Mouse (Mus musculus) forebrain, embryonic 14.5 days (tissue): ENCODE results near the gene Bri3bp. TPM values are rescaled to one million over a fixed set of nuclear protein-coding genes. Genes with fewer than 3 reads are reported as not detected.

Experiments
- ATAC-seq: fragments of 200-750 bp; cut with Nextera tagmentation; 2 replicates; pipeline ENCODE4 v1.8.0; 2017; ENCODE audit warnings: mild to moderate bottlenecking, moderate library complexity
- DNase-seq: peaks from one replicate; pipeline ENCODE4 v3.0.0-alpha.2; 2015; ENCODE audit warnings: low spot score
- H3K27ac ChIP-seq: fragments of 300-500 bp; sonication (generic); 2 replicates; pipeline ENCODE4 v1.5.1; 2014; ENCODE audit warnings: low read depth, mild to moderate bottlenecking, control low read depth, low read length, moderate library complexity
- H3K27me3 ChIP-seq: fragments of 300-500 bp; sonication (generic); replicated peaks from 2 replicates; pipeline ENCODE4 v1.6.1; 2014; ENCODE audit warnings: low read length, control low read depth, mixed read lengths; ENCODE audit not compliant: control insufficient read depth, insufficient read depth
- H3K36me3 ChIP-seq: fragments of 300-500 bp; sonication (generic); 2 replicates; pipeline ENCODE4 v1.6.1; 2014; ENCODE audit warnings: low read length, control low read depth; ENCODE audit not compliant: control insufficient read depth, insufficient read depth
- H3K4me1 ChIP-seq: fragments of 300-500 bp; sonication (generic); 2 replicates; pipeline ENCODE4 v1.6.1; 2014; ENCODE audit warnings: antibody characterized with exemption, low read length, control low read depth; ENCODE audit not compliant: control insufficient read depth, insufficient read depth
- H3K4me2 ChIP-seq: fragments of 300-500 bp; sonication (generic); 2 replicates; pipeline ENCODE4 v1.6.1; 2014; ENCODE audit warnings: mild to moderate bottlenecking, control low read depth, low read length
- H3K4me3 ChIP-seq: fragments of 300-500 bp; sonication (generic); 2 replicates; pipeline ENCODE4 v1.5.1; 2014; ENCODE audit warnings: low read depth, low read length, control low read depth
- H3K9ac ChIP-seq: fragments of 300-500 bp; sonication (generic); 2 replicates; pipeline ENCODE4 v1.6.1; 2014; ENCODE audit warnings: mild to moderate bottlenecking, low read length, control low read depth, moderate library complexity
- H3K9me3 ChIP-seq: fragments of 300-500 bp; sonication (generic); replicated peaks from 2 replicates; pipeline ENCODE4 v1.6.1; 2016; ENCODE audit warnings: low read length, control low read depth, mixed read lengths; ENCODE audit not compliant: control insufficient read depth
- WGBS: fragments of 180-500 bp; shearing (Covaris S2); extraction: QIAGEN DNeasy Blood & Tissue Kit; methylation state at CpG from one replicate; pipeline ENCODE4 v1.1.7; 2014; 5-methylcytosine and 5-hydroxymethylcytosine counted together
- polyA plus RNA-seq: library from polyadenylated mRNA; unstranded; fragments of >200 nt; fragmentation: Nextera tagmentation; extraction: Ambion mirVana; gene quantifications from 2 replicates; pipeline ENCODE4 v1.2.1, GENCODE M21; 2014

Gene Bri3bp
- polyA plus RNA-seq, 1 experiment from 2014 or later = 26.0 TPM

DNA sequence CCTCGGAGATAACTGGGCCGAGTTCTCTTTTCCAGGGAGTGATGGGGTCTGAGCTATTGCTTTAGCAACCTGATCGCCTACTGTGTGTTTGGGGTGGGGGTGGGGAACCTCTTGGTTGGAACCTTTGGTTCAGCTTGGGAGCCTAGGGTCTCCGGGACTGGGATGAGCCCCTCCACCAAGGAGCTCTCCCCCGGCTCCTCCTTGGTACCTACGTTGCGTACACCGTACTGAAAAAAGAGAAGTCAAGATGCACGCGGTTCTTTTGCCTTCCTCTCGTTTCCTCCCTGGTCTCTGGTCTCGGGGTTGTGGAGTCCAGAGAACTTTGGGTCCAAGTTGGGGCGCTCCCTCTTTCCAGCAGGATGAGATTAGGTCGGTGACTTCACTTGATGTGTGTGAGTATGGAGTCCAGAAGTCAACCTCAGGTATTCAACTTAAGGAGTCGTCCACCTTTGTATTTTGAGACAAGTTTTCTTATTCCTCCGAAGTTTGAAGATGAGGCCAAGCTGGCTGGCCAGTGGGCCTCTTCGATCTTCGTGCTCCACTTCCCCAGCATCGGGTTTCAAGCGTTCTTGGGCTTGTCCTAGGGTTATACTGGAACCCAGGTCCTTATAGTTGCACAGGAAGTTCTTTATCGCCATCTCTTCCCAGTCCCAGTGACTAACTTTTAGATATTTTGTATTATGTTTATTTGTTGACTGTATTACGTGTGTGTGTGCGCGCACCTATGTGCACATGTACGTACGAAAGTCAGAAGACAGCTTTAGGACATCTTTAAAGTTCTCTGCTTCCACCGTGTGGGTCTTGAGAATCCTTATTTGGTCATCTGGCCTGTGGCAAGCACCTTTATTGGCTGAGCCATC, 998 bp downstream of the Bri3bp start:
- H3K27me3 ChIP-seq = no peaks in the 10 kb centered on the region
- 0 out of 2 replicates have a peak overlapping the region, but pooled peaks have one; percentile 65 for H3K27ac ChIP-seq
- H3K4me1 ChIP-seq = peaks cover 7% of the 10 kb centered on the region
- 24% methylated on average over 27 of the region's 27 CpGs for WGBS
- ATAC-seq (0 out of 2 replicates have a peak, but pooled peaks have one; percentile 1), DNase-seq (peak; percentile 27)
- no peaks in the 10 kb centered on the region for H3K36me3 ChIP-seq
- no peaks in the 10 kb centered on the region for H3K9me3 ChIP-seq
- peak overlapping the region; percentile 79 for H3K4me2 ChIP-seq
- H3K4me3 ChIP-seq = peak overlapping the region; percentile 86
- peak overlapping the region; percentile 85 for H3K9ac ChIP-seq

GRCm38 (mm10) chr5:125443335-125443734, 2.0 kb downstream of the Bri3bp start:
- Histone ChIP-seq H3K9ac (no peak overlapping the region), H3K27me3 (no peaks in the 10 kb centered on the region), H3K4me2 (no peak overlapping the region), H3K36me3 (no peaks in the 10 kb centered on the region), H3K27ac (no peak overlapping the region), H3K4me3 (no peak overlapping the region), H3K9me3 (no peaks in the 10 kb centered on the region), H3K4me1 (peaks cover 7% of the 10 kb centered on the region)
- no peak for ATAC-seq
- WGBS = 92% methylated on average over 5 of the region's 5 CpGs
- DNase-seq = no peak

- no peak for ATAC-seq
- 79% methylated on average over 3 of the region's 3 CpGs for WGBS
Measured at GRCm38 (mm10) chr5:125443915-125444314, 2.5 kb downstream of the Bri3bp start.

DNA sequence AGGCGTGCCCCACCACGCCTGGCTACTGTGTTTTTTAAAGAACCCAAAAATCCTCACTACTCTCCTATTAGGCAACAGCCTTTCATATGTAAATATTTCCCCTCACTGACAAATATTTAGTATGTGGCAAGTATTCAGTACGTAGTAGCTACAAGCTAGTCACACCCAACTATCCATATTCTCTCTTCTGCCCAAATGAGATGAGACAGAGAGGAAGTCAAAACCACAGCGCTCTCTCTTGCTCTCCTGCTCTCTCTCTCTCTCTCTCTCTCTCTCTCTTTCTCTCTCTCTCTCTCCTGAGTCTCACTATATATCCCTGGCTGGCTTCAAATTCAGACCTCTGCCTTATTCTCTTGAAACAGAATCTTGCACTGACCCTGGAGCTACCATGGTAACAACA, 3.2 kb downstream of the Bri3bp start:
- 82% methylated on average over 4 of the region's 4 CpGs for WGBS
- no peak overlapping the region for H3K4me2 ChIP-seq
- H3K27ac ChIP-seq = no peak overlapping the region
- ATAC-seq (no peak), DNase-seq (no peak)
- no peaks in the 10 kb centered on the region for H3K9me3 ChIP-seq
- H3K4me1 ChIP-seq = peaks cover 7% of the 10 kb centered on the region
- H3K27me3 ChIP-seq = no peaks in the 10 kb centered on the region
- H3K36me3 ChIP-seq = peaks cover 3% of the 10 kb centered on the region; the same call in 1 of the 2 replicates
- no peak overlapping the region for H3K4me3 ChIP-seq
- no peak overlapping the region for H3K9ac ChIP-seq

More at GRCm38 (mm10) chr5:125443915-125444314, 2.5 kb downstream of the Bri3bp start:
- DNase-seq = no peak
- H3K27ac ChIP-seq = no peak overlapping the region
- no peaks in the 10 kb centered on the region for H3K27me3 ChIP-seq
- no peak overlapping the region for H3K9ac ChIP-seq
- H3K4me2 ChIP-seq = no peak overlapping the region
- H3K36me3 ChIP-seq = no peaks in the 10 kb centered on the region
- H3K4me3 ChIP-seq = no peak overlapping the region
- peaks cover 7% of the 10 kb centered on the region for H3K4me1 ChIP-seq
- no peaks in the 10 kb centered on the region for H3K9me3 ChIP-seq

- H3K4me1 ChIP-seq = peaks cover 7% of the 10 kb centered on the region
- no peak for ATAC-seq
- H3K27me3 ChIP-seq = no peaks in the 10 kb centered on the region
- no peak overlapping the region for H3K4me2 ChIP-seq
- H3K9ac ChIP-seq = no peak overlapping the region
- H3K4me3 ChIP-seq = no peak overlapping the region
- no peak for DNase-seq
- 63% methylated on average over 7 of the region's 7 CpGs for WGBS
- H3K36me3 ChIP-seq = peaks cover 3% of the 10 kb centered on the region; the same call in 1 of the 2 replicates
- H3K27ac ChIP-seq = no peak overlapping the region
- H3K9me3 ChIP-seq = no peaks in the 10 kb centered on the region
Measured at GRCm38 (mm10) chr5:125446344-125446743, 5.0 kb downstream of the Bri3bp start.

- ATAC-seq (no peak), DNase-seq (no peak)
- no peaks in the 10 kb centered on the region for H3K4me1 ChIP-seq
- no peak overlapping the region for H3K9ac ChIP-seq
- WGBS = 74% methylated on average over 3 of the region's 3 CpGs
- no peaks in the 10 kb centered on the region for H3K9me3 ChIP-seq
- H3K27ac ChIP-seq = no peak overlapping the region
- no peak overlapping the region for H3K4me2 ChIP-seq
- no peaks in the 10 kb centered on the region for H3K27me3 ChIP-seq
- H3K4me3 ChIP-seq = no peak overlapping the region
- H3K36me3 ChIP-seq = peaks cover 15% of the 10 kb centered on the region; the same call in 1 of the 2 replicates
Measured at GRCm38 (mm10) chr5:125448026-125448425, 6.7 kb downstream of the Bri3bp start.

GRCm38 (mm10) chr5:125448631-125449030, 7.3 kb downstream of the Bri3bp start:
- H3K27me3 ChIP-seq = no peaks in the 10 kb centered on the region
- DNase-seq (no peak), ATAC-seq (no peak)
- no peak overlapping the region for H3K4me3 ChIP-seq
- no peaks in the 10 kb centered on the region for H3K4me1 ChIP-seq
- H3K4me2 ChIP-seq = no peak overlapping the region
- H3K36me3 ChIP-seq = peaks cover 20% of the 10 kb centered on the region; the same call in 1 of the 2 replicates
- no peak overlapping the region for H3K27ac ChIP-seq
- H3K9me3 ChIP-seq = no peaks in the 10 kb centered on the region
- H3K9ac ChIP-seq = no peak overlapping the region
- WGBS = 91% methylated on average over 4 of the region's 4 CpGs

- DNase-seq (no peak), ATAC-seq (no peak)
- H3K4me1 ChIP-seq = no peaks in the 10 kb centered on the region
- no peaks in the 10 kb centered on the region for H3K9me3 ChIP-seq
- no peak overlapping the region for H3K27ac ChIP-seq
- 86% methylated on average over 5 of the region's 5 CpGs for WGBS
- H3K36me3 ChIP-seq = peaks cover 23% of the 10 kb centered on the region
- H3K4me2 ChIP-seq = no peak overlapping the region
- H3K27me3 ChIP-seq = no peaks in the 10 kb centered on the region
- no peak overlapping the region for H3K4me3 ChIP-seq
- H3K9ac ChIP-seq = no peak overlapping the region
Measured at GRCm38 (mm10) chr5:125449306-125449705, 7.9 kb downstream of the Bri3bp start.

DNA sequence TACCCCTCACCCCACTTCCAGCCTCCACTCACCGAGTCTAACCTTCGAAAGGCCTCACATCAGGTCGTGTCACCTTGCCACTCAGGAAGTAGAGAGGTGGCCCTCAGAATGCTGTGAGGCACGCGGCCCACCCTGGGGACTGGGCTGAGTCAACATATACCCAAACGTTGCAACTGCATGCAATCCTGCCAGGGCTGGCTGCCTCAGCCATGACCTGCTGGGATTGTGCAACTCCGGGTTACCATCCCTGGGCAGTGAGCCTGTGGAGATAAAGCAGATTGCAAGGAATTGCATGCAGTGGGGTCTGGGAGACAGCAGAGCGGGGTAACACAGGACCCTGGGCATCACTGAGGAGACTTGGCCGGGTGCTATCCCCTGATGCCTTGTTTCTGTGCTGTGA, 11.2 kb downstream of the Bri3bp start:
- Histone ChIP-seq H3K36me3 (peaks cover 39% of the 10 kb centered on the region), H3K27me3 (no peaks in the 10 kb centered on the region), H3K27ac (no peak overlapping the region), H3K9ac (no peak overlapping the region), H3K4me3 (no peak overlapping the region), H3K9me3 (no peaks in the 10 kb centered on the region), H3K4me1 (no peaks in the 10 kb centered on the region), H3K4me2 (no peak overlapping the region)
- 96% methylated on average over 9 of the region's 9 CpGs for whole genome bisulfite sequencing
- no peak for ATAC-seq
- DNase-seq = no peak
